Mouse (Mus musculus): ENCODE results near the gene Agap2.
"Not testable (repeated sequence)": the region's sequence is repeated elsewhere in the genome, so short reads cannot be mapped to it uniquely, and the experiment has no call there.

The Agap2 gene

DNA sequence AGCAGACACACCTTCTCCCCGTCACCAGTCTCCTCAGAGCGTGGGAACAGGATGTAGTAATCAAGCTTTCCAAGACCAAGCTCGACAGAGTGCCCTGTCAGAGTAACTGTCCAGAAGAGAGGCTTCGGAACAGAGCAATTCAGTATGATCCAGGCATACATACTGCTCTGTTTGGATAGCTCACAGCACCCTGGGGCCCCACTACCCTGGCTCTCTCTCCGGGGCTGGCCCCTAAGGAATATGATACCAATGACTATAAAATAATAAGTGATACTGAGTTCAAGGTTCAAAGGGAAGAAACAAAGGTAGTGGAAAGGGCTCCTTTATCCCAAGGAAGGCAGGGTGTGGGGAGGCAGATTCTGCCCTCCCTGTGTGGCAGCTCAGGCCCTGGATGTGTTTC, 57.4 kb downstream of the Agap2 start:
- in situ Hi-C loops (cut with MboI; ENCODE audit: low sequenced_read_pairs): no loop called here

DNA sequence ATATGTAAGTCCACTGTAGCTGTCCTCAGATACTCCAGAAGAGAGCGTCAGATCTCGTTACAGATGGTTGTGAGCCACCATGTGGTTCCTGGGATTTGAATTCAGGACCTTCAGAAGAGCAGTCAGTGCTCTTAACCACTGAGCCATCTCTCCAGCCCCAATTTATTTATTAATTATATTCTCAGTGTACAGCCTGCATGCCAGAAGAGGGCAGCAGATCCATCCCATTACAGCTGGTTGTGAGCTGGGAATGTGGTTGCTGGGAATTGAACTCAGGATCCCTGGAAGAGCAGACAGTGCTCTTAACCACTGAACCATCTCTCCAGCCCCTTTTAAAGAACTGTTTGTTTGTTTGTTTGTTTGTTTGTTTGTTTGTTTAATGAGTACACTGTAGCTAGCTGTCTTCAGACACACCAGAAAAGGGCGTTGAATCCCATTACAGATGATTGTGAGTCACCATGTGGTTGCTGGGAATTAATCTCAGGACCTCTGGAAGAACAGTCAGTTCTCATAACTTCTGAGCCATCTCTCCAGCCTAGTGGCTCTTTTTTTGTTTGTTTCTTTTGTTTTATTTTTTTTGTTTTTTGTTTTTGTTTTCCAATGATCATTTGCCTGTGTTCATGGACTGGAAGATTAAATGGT, 59.4 kb downstream of the Agap2 start:
- in situ Hi-C loops (cut with MboI; ENCODE audit: low sequenced_read_pairs): not testable (repeated sequence)

DNA sequence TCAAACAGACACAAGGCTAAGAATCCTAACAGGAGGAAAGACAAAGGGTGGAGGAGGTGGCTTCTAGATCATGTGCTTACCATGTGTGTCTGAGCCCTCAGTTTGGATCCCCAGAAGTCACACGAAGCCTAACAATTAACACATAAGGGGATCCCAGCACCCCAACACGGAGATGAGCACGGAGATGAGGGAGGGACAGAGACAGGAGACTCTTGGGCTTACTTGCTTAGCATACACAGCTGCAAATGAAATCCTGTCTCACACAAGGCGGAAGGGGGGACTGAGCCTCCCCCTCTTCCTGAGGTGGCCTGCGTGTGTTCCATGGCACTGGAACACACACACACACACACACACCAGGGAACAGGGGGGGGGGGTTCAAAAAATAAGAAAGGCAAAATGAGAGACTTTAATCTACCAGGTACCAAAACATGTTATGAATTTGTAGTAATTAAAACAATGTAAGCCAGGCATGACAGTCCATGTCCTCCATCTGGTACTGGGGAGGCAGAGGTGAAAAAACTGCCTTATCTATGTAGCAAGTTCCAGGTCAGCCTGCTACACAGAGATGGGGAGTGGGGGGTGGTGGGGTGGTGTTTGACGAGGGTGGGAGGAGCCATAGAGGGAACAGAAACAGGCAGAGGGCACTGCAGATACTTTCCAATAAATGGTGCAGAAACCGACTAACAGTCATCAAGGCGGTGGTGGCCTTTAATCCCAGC, 60.2 kb downstream of the Agap2 start:
- in situ Hi-C loops (cut with MboI; ENCODE audit: low sequenced_read_pairs): no loop called here

DNA sequence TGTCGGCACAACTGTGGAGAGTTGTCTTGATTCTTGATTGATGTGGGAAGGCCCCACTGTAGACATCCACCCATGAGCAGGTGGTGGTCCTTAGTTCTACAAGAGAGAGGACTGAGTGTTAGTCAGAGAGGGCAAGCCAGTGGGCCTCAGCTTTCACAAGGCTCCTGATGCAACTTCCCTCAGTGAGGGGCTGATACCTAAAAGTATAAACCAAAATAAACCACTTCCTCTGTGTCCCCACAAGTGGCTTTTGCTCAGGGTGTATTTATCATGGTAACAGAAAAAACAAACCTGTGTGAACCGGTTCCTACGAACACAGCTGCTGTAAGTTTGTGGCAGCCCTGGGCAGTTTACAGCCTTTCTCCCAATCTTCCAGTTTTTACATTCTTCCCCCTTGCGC, 61.4 kb downstream of the Agap2 start:
- in situ Hi-C loops (cut with MboI; ENCODE audit: low sequenced_read_pairs): no loop called here

DNA sequence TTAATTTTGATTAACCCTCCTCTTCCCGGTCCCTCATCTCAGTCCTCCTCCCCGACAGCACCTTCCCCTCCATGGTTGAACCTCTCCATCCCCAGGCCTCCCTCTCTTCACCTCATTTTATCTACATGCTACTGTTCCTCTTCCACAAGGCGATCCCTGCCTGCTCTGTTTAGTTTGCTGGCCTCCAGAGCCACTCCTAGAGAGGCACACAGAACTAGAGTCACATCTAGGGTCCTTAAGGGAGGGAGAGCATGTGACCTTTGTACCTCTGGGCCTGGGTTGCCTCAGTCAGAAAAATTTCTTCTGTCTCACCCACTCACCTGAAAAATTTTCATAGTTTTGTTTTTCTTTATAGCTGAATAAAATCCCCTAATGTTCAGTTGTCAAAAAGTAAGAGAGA, 62.8 kb downstream of the Agap2 start:
- in situ Hi-C loops (cut with MboI; ENCODE audit: low sequenced_read_pairs): no loop called here

DNA sequence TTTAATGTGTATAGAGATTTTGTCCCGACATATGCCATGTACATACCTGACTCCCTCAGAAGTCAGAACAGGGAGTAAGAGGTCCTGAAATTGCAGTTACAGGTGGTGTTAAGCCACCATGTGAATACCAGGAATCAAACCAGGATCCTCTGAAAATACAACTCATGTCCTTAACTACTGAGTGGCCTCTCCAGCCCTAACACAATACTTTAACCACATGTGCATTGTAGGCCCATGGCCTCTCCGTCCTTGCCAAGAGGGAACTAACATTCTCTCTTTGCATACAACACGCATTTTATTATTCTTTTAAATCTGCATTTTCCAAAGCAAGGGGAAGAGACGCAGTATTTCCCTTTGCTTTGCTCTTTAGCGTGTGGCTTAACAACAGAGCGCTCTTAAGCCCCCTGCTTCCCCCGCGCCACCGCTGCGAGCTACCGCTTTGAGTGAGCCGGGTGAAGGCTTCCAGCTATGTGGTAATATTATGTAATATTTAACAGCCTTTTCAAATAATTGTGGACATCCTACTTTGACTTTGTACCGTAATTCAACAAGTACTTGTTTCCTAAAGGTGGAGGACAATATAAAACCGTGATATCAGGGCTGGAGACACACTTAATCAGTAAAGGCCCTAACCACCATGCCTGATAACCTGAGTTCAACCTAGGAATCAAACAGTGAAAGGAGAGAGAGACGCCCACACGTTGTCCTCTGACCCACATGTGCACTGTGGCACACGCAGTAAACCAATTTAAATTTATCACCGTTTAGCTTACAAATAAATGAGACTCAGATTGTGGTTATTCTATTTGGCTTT, 63.5 kb downstream of the Agap2 start:
- in situ Hi-C loops (cut with MboI; ENCODE audit: low sequenced_read_pairs): no loop called here

DNA sequence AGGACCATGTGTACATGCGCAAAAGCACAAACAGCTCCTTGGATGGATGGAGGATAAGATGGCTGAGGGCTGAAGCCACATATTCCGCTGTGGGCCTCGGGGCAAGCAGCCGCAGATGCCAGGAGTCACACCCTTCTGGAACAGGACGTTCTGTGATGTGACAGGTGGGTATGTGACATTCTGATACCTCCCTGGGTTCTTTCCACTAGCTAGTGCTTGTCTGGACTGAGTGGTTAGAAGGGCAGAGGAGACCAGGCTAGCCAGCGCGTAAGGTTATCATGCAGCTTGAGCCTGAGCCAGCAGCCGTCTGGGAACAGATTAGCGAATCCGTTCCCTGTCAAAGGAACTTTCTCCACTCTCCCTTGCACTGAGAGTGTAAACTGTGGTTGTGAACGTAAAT, 65.9 kb downstream of the Agap2 start:
- in situ Hi-C loops (cut with MboI; ENCODE audit: low sequenced_read_pairs): no loop called here

DNA sequence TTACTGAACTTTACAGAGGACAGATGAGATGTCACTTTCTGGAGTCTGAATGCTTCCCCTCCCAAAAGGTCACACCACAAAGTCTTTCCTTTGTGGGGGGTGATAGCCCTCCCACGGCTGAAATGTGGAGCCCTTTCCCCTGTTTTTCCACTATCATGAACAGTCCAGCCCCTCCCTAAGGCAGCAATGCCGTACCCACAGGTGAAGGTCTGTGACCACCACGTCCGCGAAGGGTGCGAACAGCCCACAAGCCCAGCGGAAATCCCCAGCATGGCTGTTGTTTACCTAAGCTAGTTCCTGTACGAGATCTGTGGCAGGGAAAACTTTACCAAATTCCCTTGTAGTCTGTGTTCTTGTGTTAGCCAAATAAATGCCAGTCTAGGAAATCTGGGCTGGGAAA, 66.4 kb downstream of the Agap2 start:
- in situ Hi-C loops (cut with MboI; ENCODE audit: low sequenced_read_pairs): no loop called here
